9 mouse cellular contexts compared by ENCODE assay signal in the genomic region with DNA sequence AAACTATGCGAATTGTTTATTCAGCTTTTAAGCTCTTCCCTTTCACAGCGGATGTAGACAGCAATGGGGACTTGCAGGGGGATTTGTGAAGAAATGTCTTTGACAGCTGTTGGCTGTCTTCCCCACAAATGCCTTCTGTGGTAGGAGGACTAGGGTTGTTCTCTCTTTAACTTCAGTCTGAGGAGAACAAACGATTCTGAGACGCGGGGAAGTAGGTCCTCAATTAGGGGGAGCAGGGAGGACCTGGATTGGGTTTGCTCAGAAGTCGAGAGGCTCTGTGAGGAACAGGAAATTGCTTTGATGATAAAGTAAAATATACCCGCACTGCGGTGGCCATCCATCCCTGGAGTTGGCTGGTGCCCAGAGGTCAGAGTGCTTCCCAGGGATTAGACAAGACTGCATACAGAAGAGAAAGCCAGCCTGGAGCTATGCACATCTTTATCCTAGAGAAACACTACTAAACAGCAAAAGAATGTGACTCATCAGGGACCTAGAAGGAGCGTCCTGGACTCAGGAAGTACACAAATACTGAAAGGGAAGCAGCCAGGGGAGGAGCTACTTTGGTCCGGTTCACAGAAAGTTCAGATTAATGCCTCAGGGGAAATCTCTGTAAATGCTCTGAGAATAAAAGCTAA.
A peak's percentile ranks its signal among the peaks of the same experiment; 100 is the strongest.
DNase-seq lines count a peak whose midpoint lies in the region; ATAC-seq and TF ChIP-seq lines count a peak whose summit lies in the region.
"Had no signal": no experiment of that assay in that cellular context is flagged by ENCODE, and none has a peak within 500 bp of the region (broad histone marks: within the 10 kb centered on the region; RNA-seq: fewer than 3 reads in every experiment).

No protein-coding gene starts in this region.

- no peaks in the 10 kb centered on the region for H3K36me3 ChIP-seq in intestine, embryonic 14.5 days (ENCODE audit: control insufficient read depth, insufficient read depth, low read length)
- no peaks in the 10 kb centered on the region for H3K36me3 ChIP-seq in intestine, postnatal 0 days (ENCODE audit: control insufficient read depth, insufficient read depth)
- H3K36me3 ChIP-seq in intestine, embryonic 16.5 days (ENCODE audit: control insufficient read depth, insufficient read depth, low read length) = no peaks in the 10 kb centered on the region
- H3K36me3 ChIP-seq: limb, embryonic 12.5 days had no signal

- H3K4me3 ChIP-seq in intestine, embryonic 14.5 days (ENCODE audit: low read depth, low read length) = no peak overlapping the region
- no peak overlapping the region for H3K4me3 ChIP-seq in intestine, postnatal 0 days (ENCODE audit: low read depth, low read length)
- no peak overlapping the region for H3K4me3 ChIP-seq in intestine, embryonic 16.5 days (ENCODE audit: low read length)
- H3K4me3 ChIP-seq in layer of hippocampus, adult 2 months = no peak overlapping the region
- H3K4me3 ChIP-seq: limb, embryonic 12.5 days had no signal

- H3K4me1 ChIP-seq in intestine, embryonic 14.5 days (replicated peaks; ENCODE audit: control insufficient read depth, insufficient read depth, low read length) = no peaks in the 10 kb centered on the region
- H3K4me1 ChIP-seq in intestine, postnatal 0 days (replicated peaks; ENCODE audit: control insufficient read depth, insufficient read depth, low read length) = no peaks in the 10 kb centered on the region
- no peaks in the 10 kb centered on the region for H3K4me1 ChIP-seq in intestine, embryonic 16.5 days (ENCODE audit: control insufficient read depth, insufficient read depth, low read length)
- H3K4me1 ChIP-seq: limb, embryonic 12.5 days had no signal

- no peak for TF ChIP-seq CTCF in intestine, postnatal 0 days (IDR thresholded peaks at IDR 0.05; ENCODE audit: low read depth)
- no peak for TF ChIP-seq CTCF in layer of hippocampus, adult 2 months (conservative IDR thresholded peaks at IDR 0.05)

- no peak overlapping the region for H3K4me2 ChIP-seq in intestine, embryonic 14.5 days (ENCODE audit: low read length)
- H3K4me2 ChIP-seq in intestine, postnatal 0 days (replicated peaks; ENCODE audit: low read depth) = no peak overlapping the region
- H3K4me2 ChIP-seq in intestine, embryonic 16.5 days (ENCODE audit: low read depth, low read length) = 0 out of 2 replicates have a peak overlapping the region, but pooled peaks have one; percentile 1
- H3K4me2 ChIP-seq: limb, embryonic 12.5 days had no signal

- peak; percentile 32; the same call in 1 of the 2 replicates for ATAC-seq in intestine, embryonic 14.5 days (replicated peaks; ENCODE audit: low FRiP score, low TSS enrichment, low read depth)
- ATAC-seq in intestine, postnatal 0 days = no peak
- ATAC-seq in intestine, embryonic 16.5 days = peak; percentile 86

- H3K9ac ChIP-seq in intestine, embryonic 14.5 days (ENCODE audit: low read length) = no peak overlapping the region
- no peak overlapping the region for H3K9ac ChIP-seq in intestine, postnatal 0 days (ENCODE audit: low read depth, low read length)
- no peak overlapping the region for H3K9ac ChIP-seq in intestine, embryonic 16.5 days (ENCODE audit: low read depth, low read length)
- H3K9ac ChIP-seq: limb, embryonic 12.5 days had no signal

- 0 out of 2 replicates have a peak, but pooled peaks cover 4% of the 10 kb centered on the region for H3K9me3 ChIP-seq in intestine, embryonic 14.5 days (ENCODE audit: control insufficient read depth, low read length)
- H3K9me3 ChIP-seq in intestine, postnatal 0 days (ENCODE audit: control insufficient read depth) = no peaks in the 10 kb centered on the region
- H3K9me3 ChIP-seq in intestine, embryonic 16.5 days (ENCODE audit: control insufficient read depth, low read length) = no peaks in the 10 kb centered on the region
- H3K9me3 ChIP-seq: limb, embryonic 12.5 days had no signal

- H3K27ac ChIP-seq in intestine, embryonic 14.5 days (ENCODE audit: low read depth) = peak overlapping the region; percentile 54
- no peak overlapping the region; the same call in 1 of the 2 replicates for H3K27ac ChIP-seq in intestine, postnatal 0 days (ENCODE audit: low read depth, low read length)
- H3K27ac ChIP-seq in intestine, embryonic 16.5 days (ENCODE audit: low read length) = peak overlapping the region; percentile 26
- no peak overlapping the region for H3K27ac ChIP-seq in layer of hippocampus, adult 2 months
- H3K27ac ChIP-seq: limb, embryonic 12.5 days had no signal

- DNase-seq in intestine, embryonic 14.5 days (ENCODE audit: low spot score) = peak; percentile 66
- peak; percentile 25 for DNase-seq in adrenal gland, postnatal 10 days
- peak; percentile 30 for DNase-seq in gonadal fat pad, adult 2 months (ENCODE audit: low read depth)
- DNase-seq in lung, postnatal 25 days (ENCODE audit: low spot score) = peak; percentile 3
- DNase-seq in yolk sac, embryonic 10.5 days (ENCODE audit: low spot score) = peak; percentile 21
- DNase-seq in layer of hippocampus, adult 2 months (ENCODE audit: low spot score in 2 of 2) = no peak

- WGBS in intestine, embryonic 14.5 days = 19% methylated on average over 10 of the region's 10 CpGs
- WGBS in intestine, postnatal 0 days = 30% methylated on average over 10 of the region's 10 CpGs
- WGBS in intestine, embryonic 16.5 days = 17% methylated on average over 10 of the region's 10 CpGs

- no peaks in the 10 kb centered on the region for H3K27me3 ChIP-seq in intestine, embryonic 14.5 days (replicated peaks; ENCODE audit: control insufficient read depth, insufficient read depth, low read length)
- H3K27me3 ChIP-seq in intestine, postnatal 0 days (replicated peaks; ENCODE audit: control insufficient read depth, insufficient read depth, low read length) = no peaks in the 10 kb centered on the region
- H3K27me3 ChIP-seq in intestine, embryonic 16.5 days (replicated peaks; ENCODE audit: control insufficient read depth, insufficient read depth, low read length) = no peaks in the 10 kb centered on the region
- H3K27me3 ChIP-seq: limb, embryonic 12.5 days had no signal

Comparison
In these comparisons a context has a peak if more than half of its experiments do, and no peak if none do; other contexts are left out.
1. H3K27ac ChIP-seq: peak in intestine, embryonic 14.5 days (single experiment) and intestine, embryonic 16.5 days (single experiment); none in intestine, postnatal 0 days (single experiment) and layer of hippocampus, adult 2 months (single experiment).
2. DNase-seq: peak in intestine, embryonic 14.5 days (single experiment), adrenal gland, postnatal 10 days (single experiment), gonadal fat pad, adult 2 months (single experiment), lung, postnatal 25 days (single experiment) and yolk sac, embryonic 10.5 days (single experiment); none in layer of hippocampus, adult 2 months (0 of 2).